ENCODE assay signal across 14 mouse cellular contexts in the genomic region with DNA sequence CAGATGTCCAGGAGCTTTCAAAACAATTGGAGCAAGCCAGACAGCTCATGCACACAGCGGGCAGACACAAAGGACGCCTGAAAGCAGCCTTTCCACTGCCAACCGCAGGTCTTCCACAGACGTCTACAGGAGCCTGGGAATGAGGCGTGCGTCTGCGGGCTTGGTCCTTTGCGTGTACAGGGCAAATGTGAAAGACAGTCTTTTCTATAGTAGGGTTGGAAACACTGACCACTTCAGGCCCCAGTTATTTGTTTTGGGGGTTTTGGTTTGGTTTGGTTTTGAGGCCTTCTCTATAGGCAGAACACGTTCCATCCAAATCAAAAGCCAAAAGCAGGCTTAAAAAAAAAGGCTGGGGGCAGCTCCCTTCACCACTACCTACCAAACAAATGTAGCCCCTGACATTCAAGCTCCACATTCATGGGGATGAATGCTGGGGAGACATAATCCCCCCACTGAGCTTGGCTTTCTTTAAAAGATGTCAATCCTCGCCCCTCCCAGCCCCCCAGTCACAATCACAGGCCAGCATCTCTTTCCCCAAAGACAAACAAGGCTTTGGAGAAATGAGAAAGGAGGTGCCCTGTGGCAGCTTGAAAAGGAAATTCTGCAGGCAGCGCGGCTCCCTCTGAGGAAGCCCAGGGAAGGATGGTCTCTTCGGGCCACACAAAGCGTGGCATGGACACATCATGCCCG.
DNase-seq lines count a peak whose midpoint lies in the region; ATAC-seq and TF ChIP-seq lines count a peak whose summit lies in the region.
"Had no signal": no experiment of that assay in that cellular context is flagged by ENCODE, and none has a peak within 500 bp of the region (broad histone marks: within the 10 kb centered on the region; RNA-seq: fewer than 3 reads in every experiment).

No protein-coding gene starts in this region.

- ATAC-seq in forebrain, postnatal 0 days = peak; percentile 62
- ATAC-seq in midbrain, embryonic 12.5 days (ENCODE audit: low FRiP score, low read depth) = peak; percentile 87
- ATAC-seq: intestine, embryonic 15.5 days; liver, embryonic 12.5 days had no signal

- no peaks in the 10 kb centered on the region for H3K36me3 ChIP-seq in forebrain, postnatal 0 days (ENCODE audit: insufficient read depth)
- no peaks in the 10 kb centered on the region for H3K36me3 ChIP-seq in midbrain, embryonic 12.5 days
- H3K36me3 ChIP-seq: intestine, embryonic 15.5 days; liver, embryonic 12.5 days had no signal

- no peak overlapping the region for H3K4me2 ChIP-seq in forebrain, postnatal 0 days (ENCODE audit: low read depth)
- H3K4me2 ChIP-seq in midbrain, embryonic 12.5 days (replicated peaks) = peak overlapping the region; percentile 0; the same call in 1 of the 2 replicates
- H3K4me2 ChIP-seq: intestine, embryonic 15.5 days; liver, embryonic 12.5 days had no signal

- no peak overlapping the region for H3K4me3 ChIP-seq in forebrain, postnatal 0 days (ENCODE audit: low read depth, low read length)
- no peak overlapping the region for H3K4me3 ChIP-seq in midbrain, embryonic 12.5 days
- H3K4me3 ChIP-seq: intestine, embryonic 15.5 days; liver, embryonic 12.5 days had no signal

- H3K27me3 ChIP-seq in forebrain, postnatal 0 days (ENCODE audit: insufficient read depth, low read length) = no peaks in the 10 kb centered on the region
- H3K27me3 ChIP-seq in midbrain, embryonic 12.5 days = peaks cover 22% of the 10 kb centered on the region
- H3K27me3 ChIP-seq: intestine, embryonic 15.5 days; liver, embryonic 12.5 days had no signal

- 17% methylated on average over 15 of the region's 15 CpGs for WGBS in forebrain, postnatal 0 days
- WGBS in midbrain, embryonic 12.5 days = 14% methylated on average over 15 of the region's 15 CpGs

- peaks cover 13% of the 10 kb centered on the region for H3K4me1 ChIP-seq in forebrain, postnatal 0 days (ENCODE audit: insufficient read depth)
- H3K4me1 ChIP-seq in midbrain, embryonic 12.5 days = peaks cover 37% of the 10 kb centered on the region
- H3K4me1 ChIP-seq: intestine, embryonic 15.5 days had no signal

- no peak for TF ChIP-seq CTCF in forebrain, postnatal 0 days (IDR thresholded peaks at IDR 0.05; ENCODE audit: low read depth)

- peak overlapping the region; percentile 54 for H3K27ac ChIP-seq in forebrain, postnatal 0 days (ENCODE audit: low read depth, low read length)
- peak overlapping the region; percentile 83 for H3K27ac ChIP-seq in midbrain, embryonic 12.5 days (replicated peaks)
- H3K27ac ChIP-seq: intestine, embryonic 15.5 days; liver, embryonic 12.5 days had no signal

- peak; percentile 42 for DNase-seq in retina, postnatal 1 day
- no peak for DNase-seq in retina, embryonic 14.5 days (ENCODE audit: low spot score)
- DNase-seq in forebrain, postnatal 0 days = peak; percentile 68
- no peak for DNase-seq in ovary, postnatal 36 days (ENCODE audit: low spot score)
- no peak for DNase-seq in kidney, postnatal 4 days
- DNase-seq in heart, adult 8-10 months (ENCODE audit: low spot score) = no peak
- no peak for DNase-seq in kidney, postnatal 36 days
- DNase-seq: B cell, adult 2 months; cerebellum, adult 11-12 months; gastrocnemius, postnatal 36 days; lung, postnatal 10 days had no signal

- no peak overlapping the region for H3K9ac ChIP-seq in forebrain, postnatal 0 days
- no peak overlapping the region for H3K9ac ChIP-seq in midbrain, embryonic 12.5 days (replicated peaks)
- H3K9ac ChIP-seq: intestine, embryonic 15.5 days; liver, embryonic 12.5 days had no signal

- no peaks in the 10 kb centered on the region for H3K9me3 ChIP-seq in forebrain, postnatal 0 days (ENCODE audit: low read length)
- H3K9me3 ChIP-seq in midbrain, embryonic 12.5 days = no peaks in the 10 kb centered on the region
- H3K9me3 ChIP-seq: intestine, embryonic 15.5 days; liver, embryonic 12.5 days had no signal

Comparison
In these comparisons a context has a peak if more than half of its experiments do, and no peak if none do; other contexts are left out.
1. DNase-seq: peak in retina, postnatal 1 day (single experiment) and forebrain, postnatal 0 days (single experiment); none in retina, embryonic 14.5 days (single experiment), ovary, postnatal 36 days (single experiment), kidney, postnatal 4 days (0 of 2), heart, adult 8-10 months (single experiment) and kidney, postnatal 36 days (0 of 2).